Mouse (Mus musculus) adrenal gland, adult 18-20 months (tissue): ENCODE measurements around the gene Mdk. TPM values are rescaled to one million over a fixed set of nuclear protein-coding genes. Genes with fewer than 3 reads are reported as not detected.

Source experiments
- DNase-seq, 2 experiments: peaks; one replicate each; pipeline ENCODE4 v3.0.0; 2021 to 2022; ENCODE audit warnings: low spot score in 2 of 2
- total RNA-seq, 2 experiments: library from RNA; stranded (reverse); gene quantifications; 1 replicate in 1 of 2; 2 replicates in 1 of 2; pipeline ENCODE4 v1.2.3; 2021

Mdk gene
- total RNA-seq, 2 experiments from 2014 or later, result 7.2 to 7.8 TPM

- DNase-seq, result no peak
Measured at GRCm38 (mm10) chr2:91933471-91933870, 1.4 kb upstream of the Mdk start.

GRCm38 (mm10) chr2:91932737-91933350 lies 747 bp upstream of the Mdk start:
- no peak for DNase-seq

- DNase-seq, result no peak
Measured at GRCm38 (mm10) chr2:91931328-91932159, 553 bp downstream of the Mdk start.

- DNase-seq, result no peak
Measured at GRCm38 (mm10) chr2:91930761-91931291, 1.3 kb downstream of the Mdk start.

GRCm38 (mm10) chr2:91929936-91930335 lies 2.2 kb downstream of the Mdk start:
- DNase-seq, result peak in 1 of 2 experiments; percentile 60

GRCm38 (mm10) chr2:91929455-91929854 lies 2.6 kb downstream of the Mdk start:
- DNase-seq, result no peak

GRCm38 (mm10) chr2:91928534-91929350 lies 3.4 kb downstream of the Mdk start:
- no peak for DNase-seq

GRCm38 (mm10) chr2:91927826-91928533 lies 4.1 kb downstream of the Mdk start:
- peak; percentile 69 to 77 for DNase-seq

- DNase-seq, result no peak
Measured at GRCm38 (mm10) chr2:91926949-91927348, 5.1 kb downstream of the Mdk start, which contains the start of gene Chrm4. Chrm4 (plus strand) TSS chr2:91927249.

GRCm38 (mm10) chr2:91925442-91925841 lies 6.7 kb downstream of the Mdk start:
- DNase-seq, result no peak

- no peak for DNase-seq
Measured at GRCm38 (mm10) chr2:91924726-91925125, 7.4 kb downstream of the Mdk start.

GRCm38 (mm10) chr2:91923415-91924337 lies 8.4 kb downstream of the Mdk start:
- DNase-seq, result peak; percentile 55 to 73

- DNase-seq, result no peak
Measured at GRCm38 (mm10) chr2:91922586-91923414, 9.3 kb downstream of the Mdk start.

GRCm38 (mm10) chr2:91921790-91922570 lies 10.1 kb downstream of the Mdk start:
- DNase-seq, result peak; percentile 41 to 58

GRCm38 (mm10) chr2:91921181-91921789 lies 10.8 kb downstream of the Mdk start:
- peak; percentile 82 to 85 for DNase-seq

- no peak for DNase-seq
Measured at GRCm38 (mm10) chr2:91920130-91920529, 12.0 kb downstream of the Mdk start.

- no peak for DNase-seq
Measured at GRCm38 (mm10) chr2:91917096-91917495, 15.0 kb downstream of the Mdk start.
